Mouse (Mus musculus) large intestine, adult 2 months (tissue): ENCODE measurements around the gene Vmn2r86. TPM values are rescaled to one million over a fixed set of nuclear protein-coding genes. Genes with fewer than 3 reads are reported as not detected.
"Not testable (repeated sequence)": the region's sequence is repeated elsewhere in the genome, so short reads cannot be mapped to it uniquely, and the experiment has no call there.

Source experiments
- DNase-seq: peaks from one replicate; pipeline ENCODE4 v3.0.0-alpha.2; 2012; ENCODE audit warnings: low read depth, low spot score
- WGBS: fragments of 180-500 bp; shearing (Covaris S2); methylation state at CpG from one replicate; pipeline ENCODE4 v1.1.7; 2018; 5-methylcytosine and 5-hydroxymethylcytosine counted together
- polyA plus RNA-seq: library from polyadenylated mRNA; depleted of rRNA; stranded (reverse); fragments of >200 nt; gene quantifications from 2 replicates; pipeline ENCODE4 v1.2.3, GENCODE M21; 2012; rRNA removed

The Vmn2r86 gene
- not detected in 2 replicates for polyA plus RNA-seq

DNA sequence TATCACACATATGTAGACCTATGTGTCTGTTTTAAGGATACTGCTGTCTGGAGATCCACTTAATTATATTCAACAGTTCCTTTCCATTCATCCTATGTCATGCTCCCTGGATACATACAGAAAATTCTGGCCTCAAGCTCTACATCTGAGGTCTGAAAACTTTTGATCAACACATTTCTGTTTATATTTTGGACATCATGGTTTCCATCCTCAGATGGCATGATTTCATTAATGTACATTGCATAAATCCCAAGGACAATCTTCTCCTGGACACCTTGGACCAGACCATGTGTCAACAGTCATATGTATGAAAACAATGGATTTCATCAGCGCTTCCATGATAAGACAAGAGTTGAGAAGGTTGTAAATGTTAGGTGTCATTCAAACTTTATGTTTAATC lies at the start of gene Vmn2r86:
Gene Vmn2r86 (minus strand): TSS at position 101 of the 400 bp plus-strand sequence.
- not testable (repeated sequence) for DNase-seq
- 83% methylated on average over 1 of the region's 1 CpGs for WGBS

DNA sequence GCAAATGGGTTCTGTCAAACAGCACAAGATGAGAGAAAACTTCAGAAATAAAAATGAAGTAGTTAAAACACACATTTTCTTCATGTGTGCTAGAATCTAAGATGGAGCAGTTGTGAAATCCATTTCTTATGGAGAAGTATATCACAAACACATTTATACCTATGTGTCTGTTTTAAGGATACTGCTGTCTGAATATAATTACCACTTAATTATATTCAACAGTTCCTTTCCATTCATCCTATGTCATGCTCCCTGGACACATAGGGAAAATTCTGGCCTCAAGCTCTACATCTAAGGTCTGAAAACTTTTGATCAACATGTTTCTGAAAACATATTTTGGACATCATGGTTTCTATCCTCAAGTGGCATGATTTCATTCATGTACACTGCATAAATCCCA lies 41.4 kb upstream of the Vmn2r86 start, which contains the start of gene Vmn2r87:
Gene Vmn2r87 (minus strand): TSS at position 101 of the 400 bp plus-strand sequence.
- no peak for DNase-seq

DNA sequence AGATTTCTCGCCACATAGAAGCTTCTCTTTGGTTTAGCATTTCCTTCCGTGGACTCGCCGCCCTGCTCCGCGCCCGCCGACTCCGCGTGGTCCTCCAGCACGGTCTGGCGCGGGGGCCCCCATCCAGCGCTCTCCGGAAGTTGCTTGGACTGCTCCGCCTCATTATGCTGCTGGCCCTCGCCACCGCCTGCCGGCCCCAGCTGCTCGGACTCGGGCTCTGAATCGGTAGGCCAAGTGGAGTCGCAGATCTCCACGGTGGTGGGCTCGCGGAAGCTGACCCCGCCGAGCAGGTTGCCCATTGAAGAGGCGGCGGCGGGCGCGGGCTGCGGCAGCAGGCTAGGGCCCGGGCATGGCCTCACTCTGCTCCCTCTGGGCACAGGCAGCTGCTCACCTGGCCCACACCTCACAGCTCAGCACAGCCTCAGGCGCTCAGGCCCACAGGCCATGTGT lies 14.5 kb upstream of the Vmn2r86 start:
- DNase-seq, result no peak
- WGBS, result 4% methylated on average over 36 of the region's 36 CpGs

DNA sequence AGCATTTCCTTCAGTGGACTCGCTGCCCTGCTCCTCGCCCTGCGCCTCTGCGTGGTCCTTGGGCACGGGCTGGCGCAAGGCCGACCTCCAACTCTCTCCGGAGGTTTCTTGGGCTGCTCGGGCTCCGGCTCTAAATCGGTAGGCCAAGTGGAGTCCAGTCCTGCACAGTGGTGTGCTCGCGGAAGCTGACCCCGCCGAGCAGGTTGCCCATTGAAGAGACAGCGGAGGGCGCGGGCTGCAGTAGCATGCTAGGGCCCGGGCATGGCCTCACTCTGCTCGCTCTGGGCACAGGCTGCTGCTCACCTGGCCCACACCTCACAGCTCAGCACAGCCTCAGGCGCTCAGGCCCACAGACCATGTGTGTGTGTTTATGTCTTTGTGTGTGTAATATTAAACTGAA lies 11.1 kb downstream of the Vmn2r86 start:
- no peak for DNase-seq

DNA sequence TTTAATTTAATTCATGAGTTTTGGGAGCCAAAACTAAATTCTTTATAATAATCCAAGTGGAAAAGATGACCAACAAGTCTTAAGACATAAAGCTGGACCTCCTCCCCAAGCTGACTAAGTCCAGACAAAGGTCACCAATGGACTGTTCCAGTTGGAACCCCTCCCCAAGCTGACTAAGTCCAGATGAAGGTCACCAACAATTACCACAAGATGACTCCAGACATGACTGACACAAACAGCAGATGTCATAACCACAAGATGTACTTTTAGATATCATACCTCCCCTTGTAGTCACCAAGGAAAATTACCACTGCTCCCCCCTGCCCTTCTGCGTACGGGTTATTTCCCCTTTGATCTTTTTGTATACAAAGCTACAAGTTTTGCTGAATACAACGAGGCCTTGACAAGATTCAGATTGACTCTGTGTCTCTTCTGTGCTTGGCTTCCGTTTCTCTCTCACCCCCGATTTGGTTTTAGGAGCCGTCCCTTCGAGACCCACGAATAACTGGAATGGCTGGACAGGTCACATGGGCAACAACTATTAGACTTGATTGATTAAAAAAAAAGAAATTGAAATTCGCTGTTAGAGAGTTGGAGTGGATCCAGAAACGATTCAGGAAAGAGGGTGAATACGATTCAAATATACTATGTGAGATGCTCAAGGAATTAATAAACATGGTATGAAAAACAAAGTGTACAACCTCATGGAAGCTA lies 21.5 kb downstream of the Vmn2r86 start:
- 79% methylated on average over 11 of the region's 11 CpGs for WGBS
- not testable (repeated sequence) for DNase-seq

More for the DNA sequence above, 11.1 kb downstream of the Vmn2r86 start:
- WGBS, result 88% methylated on average over 21 of the region's 21 CpGs

DNA sequence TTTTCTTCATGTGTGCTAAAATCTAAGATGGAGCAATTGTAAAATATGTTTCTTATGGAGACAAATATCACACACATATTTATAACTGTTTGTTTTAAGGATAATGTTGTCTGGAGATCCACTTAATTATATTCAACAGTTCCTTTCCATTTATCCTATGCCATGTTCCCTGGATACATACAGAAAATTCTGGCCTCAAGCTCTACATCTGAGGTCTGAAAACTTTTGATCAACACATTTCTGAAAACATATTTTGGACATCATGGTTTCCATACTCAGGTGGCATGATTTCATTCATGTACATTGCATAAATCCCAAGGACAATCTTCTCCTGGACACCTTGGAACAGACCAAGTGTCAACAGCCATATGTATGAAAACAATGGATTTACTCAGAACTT lies 26.2 kb downstream of the Vmn2r86 start, which contains the start of gene Vmn2r85:
Gene Vmn2r85 (minus strand): TSS at position 101 of the 400 bp plus-strand sequence.
- DNase-seq, result not testable (repeated sequence)

DNA sequence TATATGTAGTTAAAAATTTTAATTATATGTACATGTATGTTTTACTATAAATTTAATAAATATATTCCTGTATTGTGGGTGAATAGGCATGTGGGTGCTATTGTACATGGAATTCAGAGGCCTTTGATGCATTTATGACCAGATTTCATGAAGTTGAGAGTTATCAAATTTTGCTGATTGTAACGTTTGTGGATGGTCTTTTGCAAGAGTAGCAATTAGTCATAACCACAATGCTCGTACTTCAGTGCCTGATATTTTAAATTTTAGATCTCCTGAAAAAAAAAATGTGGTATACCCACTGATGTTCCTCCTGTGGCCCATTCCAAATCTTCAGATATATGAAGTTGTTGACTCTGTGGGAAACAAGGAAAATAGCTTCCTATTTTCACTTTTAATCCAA lies 33.5 kb downstream of the Vmn2r86 start:
- DNase-seq, result not testable (repeated sequence)
- WGBS, result 63% methylated on average over 2 of the region's 2 CpGs

DNA sequence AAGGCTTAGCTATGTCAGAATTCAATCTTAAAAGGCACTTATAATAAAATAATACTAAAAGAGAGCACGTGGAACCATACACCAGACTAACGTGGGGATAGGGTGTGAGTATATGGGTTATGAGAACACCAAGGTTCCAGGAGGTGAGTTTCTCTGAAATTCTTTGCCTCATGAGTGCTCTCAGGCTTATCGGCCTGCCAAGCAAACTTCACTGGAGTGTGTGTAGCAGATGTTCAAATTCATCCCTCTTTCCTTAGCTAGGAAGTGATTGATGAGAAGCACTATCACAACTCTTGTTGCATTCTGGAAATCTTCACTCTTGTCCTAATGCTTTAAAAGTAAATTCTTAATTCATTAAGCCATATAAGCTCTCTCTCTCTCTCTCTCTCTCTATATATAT lies 35.4 kb downstream of the Vmn2r86 start:
- DNase-seq, result no peak
- 83% methylated on average over 3 of the region's 3 CpGs for WGBS

DNA sequence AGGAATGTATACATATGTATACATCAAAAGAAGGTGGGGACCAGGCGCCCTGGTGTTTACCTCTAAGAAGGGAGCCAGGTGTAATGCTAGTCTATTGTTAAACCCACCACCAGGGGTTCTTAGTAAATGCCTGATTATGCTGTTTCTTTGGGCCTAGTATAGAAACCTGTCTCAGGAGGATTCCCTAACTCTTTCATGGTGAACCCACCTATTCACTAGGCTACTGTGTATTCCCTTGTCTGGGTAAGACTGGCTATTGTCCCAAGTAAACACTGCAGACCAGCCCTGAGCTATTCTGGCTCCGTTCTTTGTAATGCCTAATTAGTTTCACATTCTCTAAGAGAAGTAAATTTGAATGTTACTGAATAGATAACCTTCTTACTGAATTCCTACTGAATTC lies 35.9 kb downstream of the Vmn2r86 start:
- 55% methylated on average over 2 of the region's 2 CpGs for WGBS
- not testable (repeated sequence) for DNase-seq

DNA sequence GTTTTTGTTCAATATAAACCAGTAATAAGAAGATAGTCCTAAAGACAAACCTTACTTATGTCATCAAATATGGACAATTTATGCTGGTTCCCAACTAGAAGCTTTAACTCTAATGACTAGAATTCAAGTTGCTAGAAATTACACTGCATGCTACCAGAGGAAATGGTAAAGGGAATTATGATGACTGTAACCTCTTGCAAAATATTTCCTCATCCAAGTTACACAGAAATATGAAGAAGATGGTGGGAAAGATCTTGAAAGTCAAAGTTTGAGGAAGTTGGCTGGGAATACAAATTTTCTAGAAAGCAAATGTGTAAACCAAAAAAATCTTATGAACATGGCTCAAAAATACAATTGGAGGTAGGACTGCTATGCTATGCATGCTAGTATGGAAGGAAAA lies 39.5 kb downstream of the Vmn2r86 start:
- DNase-seq, result not testable (repeated sequence)

DNA sequence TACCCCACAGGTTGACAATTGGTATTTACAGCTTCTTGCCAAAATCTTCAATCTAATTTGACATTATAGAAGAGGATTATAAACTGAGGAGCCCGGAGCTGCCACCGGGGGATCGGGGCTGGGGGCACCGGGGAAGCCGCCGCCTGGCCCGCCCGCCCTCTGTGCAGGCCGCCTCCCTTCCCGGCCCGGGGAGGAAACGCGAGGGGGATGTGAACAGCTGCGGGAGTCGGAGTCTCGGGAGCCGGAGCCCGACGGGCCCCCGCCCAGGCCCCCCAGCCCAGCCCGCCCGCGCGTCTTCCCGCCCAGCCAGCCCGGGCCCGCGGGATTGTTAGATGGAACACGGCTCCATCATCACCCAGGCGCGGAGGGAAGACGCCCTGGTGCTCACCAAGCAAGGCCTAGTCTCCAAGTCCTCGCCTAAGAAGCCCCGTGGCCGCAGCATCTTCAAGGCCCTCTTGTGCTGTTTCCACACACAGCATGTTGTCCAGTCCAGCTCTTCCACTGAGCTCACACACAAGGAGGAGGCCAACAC lies 43.6 kb downstream of the Vmn2r86 start:
- DNase-seq, result not testable (repeated sequence)
- WGBS, result 64% methylated on average over 33 of the region's 35 CpGs

DNA sequence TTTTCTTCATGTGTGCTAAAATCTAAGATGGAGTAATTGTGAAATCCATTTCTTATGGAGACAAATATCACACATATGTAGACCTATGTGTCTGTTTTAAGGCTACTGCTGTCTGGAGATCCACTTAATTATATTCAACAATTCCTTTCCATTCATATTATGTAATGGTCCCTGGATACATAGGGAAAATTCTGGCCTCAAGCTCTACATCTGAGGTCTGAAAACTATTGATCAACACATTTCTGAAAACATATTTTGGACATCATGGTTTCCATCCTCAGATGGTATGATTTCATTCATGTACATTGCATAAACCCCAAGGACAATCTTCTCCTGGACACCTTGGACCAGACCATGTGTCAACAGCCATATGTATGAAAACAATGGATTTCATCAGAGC lies 61.6 kb downstream of the Vmn2r86 start, which contains the start of gene Vmn2r84:
Gene Vmn2r84 (minus strand): TSS at position 101 of the 400 bp plus-strand sequence.
- no peak for DNase-seq

Other genes with a start within 250 kb of the Vmn2r86 start
- gene Olfr827, start 241.6 kb downstream of the Vmn2r86 start, polyA plus RNA-seq, result not detected in 2 replicates
- not detected in 2 replicates for gene Neurod4, start 175.8 kb downstream of the Vmn2r86 start, polyA plus RNA-seq
- 1.3 and 1.7 TPM in 2 replicates for gene Tespa1, start 133.2 kb downstream of the Vmn2r86 start, polyA plus RNA-seq
- gene Vmn2r84, start 61.7 kb downstream of the Vmn2r86 start, polyA plus RNA-seq, result not detected in 2 replicates
- gene Vmn2r85, start 26.3 kb downstream of the Vmn2r86 start, polyA plus RNA-seq, result not detected in 2 replicates
- gene Vmn2r87, start 41.3 kb upstream of the Vmn2r86 start, polyA plus RNA-seq, result not detected in 2 replicates